Mouse (Mus musculus) kidney, adult 2 months (tissue): ENCODE results near the gene Zfp385b. TPM values are rescaled to one million over a fixed set of nuclear protein-coding genes. Genes with fewer than 3 reads are reported as not detected.
"Not testable (repeated sequence)": the region's sequence is repeated elsewhere in the genome, so short reads cannot be mapped to it uniquely, and the experiment has no call there.

Experiments
- DNase-seq: peaks from one replicate; pipeline ENCODE4 v3.0.0; 2021
- H3K27ac ChIP-seq: fragments of 200-500 bp; 2 replicates; pipeline ENCODE4 v1.5.1; 2012; ENCODE audit warnings: low read depth, low read length, control low read depth, inconsistent platforms; ENCODE audit not compliant: insufficient read depth
- H3K27me3 ChIP-seq: fragments of 200-500 bp; replicated peaks from 2 replicates; pipeline ENCODE4 v1.6.1; 2012; ENCODE audit warnings: mild to moderate bottlenecking, moderate library complexity, low read length, inconsistent platforms; ENCODE audit not compliant: control insufficient read depth, insufficient read depth
- H3K36me3 ChIP-seq: fragments of 200-500 bp; 2 replicates; pipeline ENCODE4 v1.6.1; 2012; ENCODE audit warnings: mild to moderate bottlenecking, moderate library complexity, low read length, inconsistent platforms; ENCODE audit not compliant: control insufficient read depth, insufficient read depth
- H3K4me1 ChIP-seq: fragments of 200-500 bp; 2 replicates; pipeline ENCODE4 v1.6.1; 2011; ENCODE audit warnings: low read length; ENCODE audit not compliant: control insufficient read depth, insufficient read depth
- H3K4me3 ChIP-seq: fragments of 200-500 bp; 2 replicates; pipeline ENCODE4 v1.5.1; 2011; ENCODE audit warnings: mild to moderate bottlenecking, low read depth, low read length, control low read depth; ENCODE audit not compliant: insufficient read depth
- CTCF ChIP-seq: fragments of 200-500 bp; conservative IDR thresholded peaks from 2 replicates; pipeline ENCODE4 v1.5.1; 2011; ENCODE audit warnings: low read depth, mild to moderate bottlenecking, control low read depth, low read length, moderate library complexity, mixed read lengths; ENCODE audit not compliant: insufficient read depth, insufficient read length
- POLR2A ChIP-seq: fragments of 200-500 bp; IDR thresholded peaks from one replicate; pipeline ENCODE4 v1.6.1; 2011; ENCODE audit warnings: low read depth, low read length, control low read depth
- WGBS: fragments of 180-500 bp; shearing (Covaris S2); methylation state at CpG from one replicate; pipeline ENCODE4 v1.1.7; 2018; 5-methylcytosine and 5-hydroxymethylcytosine counted together
- polyA plus RNA-seq: library from polyadenylated mRNA; depleted of rRNA; stranded (reverse); fragments of >200 nt; gene quantifications from 2 replicates; pipeline ENCODE4 v1.2.3, GENCODE M21; 2012

Gene Zfp385b
- polyA plus RNA-seq, 1 experiment: 12.9 TPM

DNA sequence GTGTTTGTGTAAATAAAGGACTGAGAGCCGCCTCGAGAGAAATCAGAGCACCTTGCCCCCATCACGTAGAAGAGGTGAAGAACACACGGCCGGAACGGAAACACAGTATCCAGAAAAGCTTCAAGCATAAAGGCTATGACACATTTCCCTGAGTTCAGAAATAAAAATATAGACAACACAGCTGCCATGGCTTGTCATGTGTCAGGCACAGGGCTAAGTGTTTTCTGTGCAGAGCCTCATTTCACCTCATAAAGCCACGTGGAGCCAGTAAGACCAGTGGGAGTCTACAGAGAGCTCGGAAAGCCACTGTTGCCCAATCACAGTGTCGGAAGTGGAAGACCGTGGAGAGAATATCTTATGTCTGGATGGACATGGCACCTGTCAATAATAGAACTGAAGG, 358.0 kb downstream of the Zfp385b start:
- WGBS: 88% methylated on average over 10 of the region's 10 CpGs
- TF ChIP-seq POLR2A: no peak
- TF ChIP-seq CTCF: no peak
- Histone ChIP-seq H3K27me3 (no peaks in the 10 kb centered on the region), H3K36me3 (no peaks in the 10 kb centered on the region), H3K27ac (no peak overlapping the region), H3K4me1 (no peaks in the 10 kb centered on the region), H3K4me3 (no peak overlapping the region)
- DNase-seq: no peak

DNA sequence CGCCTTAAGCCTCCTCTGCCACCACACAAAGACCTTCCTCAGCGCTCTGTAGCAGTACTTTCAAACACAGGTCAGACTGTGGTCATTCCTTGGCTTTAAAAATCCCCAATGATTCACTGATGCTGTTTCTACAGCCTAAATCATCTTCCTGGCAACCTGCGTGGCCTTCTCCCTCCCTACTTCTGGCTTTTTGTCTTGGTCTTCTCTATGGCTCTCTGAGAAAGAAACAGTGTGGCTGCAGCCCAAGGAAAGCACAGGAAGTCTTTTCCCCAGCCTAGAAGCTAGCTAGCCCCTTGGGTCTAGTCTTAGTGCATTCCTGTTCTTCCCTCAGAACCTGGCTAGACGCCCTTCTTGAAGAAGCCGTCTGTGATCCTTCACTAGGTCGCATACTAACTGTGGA, 359.4 kb downstream of the Zfp385b start:
- Histone ChIP-seq H3K36me3 (no peaks in the 10 kb centered on the region), H3K4me1 (no peaks in the 10 kb centered on the region), H3K27me3 (no peaks in the 10 kb centered on the region), H3K27ac (no peak overlapping the region), H3K4me3 (no peak overlapping the region)
- no peak for DNase-seq
- 72% methylated on average over 6 of the region's 6 CpGs for WGBS
- TF ChIP-seq CTCF (no peak), POLR2A (no peak)

- TF ChIP-seq POLR2A: no peak
- no peak for TF ChIP-seq CTCF
- H3K4me1 ChIP-seq: no peaks in the 10 kb centered on the region
- H3K36me3 ChIP-seq: no peaks in the 10 kb centered on the region
- no peak overlapping the region for H3K4me3 ChIP-seq
- DNase-seq: no peak
- no peaks in the 10 kb centered on the region for H3K27me3 ChIP-seq
- no peak overlapping the region for H3K27ac ChIP-seq
- 92% methylated on average over 6 of the region's 6 CpGs for WGBS
These were observed 361.0 kb downstream of the Zfp385b start for GRCm38 (mm10) chr2:77458431-77458830.

GRCm38 (mm10) chr2:77457120-77457519, 362.3 kb downstream of the Zfp385b start:
- TF ChIP-seq POLR2A: no peak
- Histone ChIP-seq H3K27me3 (no peaks in the 10 kb centered on the region), H3K4me3 (no peak overlapping the region), H3K4me1 (no peaks in the 10 kb centered on the region), H3K27ac (no peak overlapping the region), H3K36me3 (no peaks in the 10 kb centered on the region)
- 30% methylated on average over 1 of the region's 1 CpGs for WGBS
- no peak for DNase-seq

DNA sequence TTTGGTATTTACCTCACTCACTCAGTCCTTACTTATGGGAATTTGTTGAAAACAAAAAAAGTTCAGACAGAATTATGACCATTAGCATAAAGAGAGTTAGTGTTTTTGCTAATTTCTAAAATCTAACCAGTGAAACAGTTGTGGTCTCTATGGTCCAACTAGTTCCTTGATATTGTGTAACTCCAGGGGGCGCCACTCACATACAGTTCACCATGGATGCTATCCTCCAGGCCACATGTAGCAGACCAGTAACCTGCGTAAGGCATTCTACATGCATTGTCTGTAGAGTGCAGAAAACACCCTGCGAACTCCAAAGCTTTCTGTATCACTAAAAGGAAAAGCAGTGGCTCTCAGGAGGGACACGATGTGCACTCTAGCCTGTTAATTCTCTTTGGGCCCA, 362.8 kb downstream of the Zfp385b start:
- H3K36me3 ChIP-seq: no peaks in the 10 kb centered on the region
- 35% methylated on average over 4 of the region's 4 CpGs for WGBS
- H3K4me1 ChIP-seq: no peaks in the 10 kb centered on the region
- TF ChIP-seq POLR2A (no peak), CTCF (peak; percentile 64)
- H3K27me3 ChIP-seq: no peaks in the 10 kb centered on the region
- no peak overlapping the region for H3K4me3 ChIP-seq
- no peak overlapping the region for H3K27ac ChIP-seq
- DNase-seq: peak; percentile 77

GRCm38 (mm10) chr2:77454341-77454937, 365.0 kb downstream of the Zfp385b start:
- TF ChIP-seq CTCF: no peak
- no peak for TF ChIP-seq POLR2A
- WGBS: 68% methylated on average over 7 of the region's 7 CpGs
- Histone ChIP-seq H3K4me1 (no peaks in the 10 kb centered on the region), H3K4me3 (no peak overlapping the region), H3K36me3 (no peaks in the 10 kb centered on the region), H3K27ac (no peak overlapping the region), H3K27me3 (no peaks in the 10 kb centered on the region)
- no peak for DNase-seq

GRCm38 (mm10) chr2:77453786-77454185, 365.7 kb downstream of the Zfp385b start:
- no peaks in the 10 kb centered on the region for H3K36me3 ChIP-seq
- no peaks in the 10 kb centered on the region for H3K4me1 ChIP-seq
- WGBS: 37% methylated on average over 3 of the region's 3 CpGs
- DNase-seq: no peak
- no peak for TF ChIP-seq CTCF
- no peak for TF ChIP-seq POLR2A
- no peak overlapping the region for H3K4me3 ChIP-seq
- H3K27me3 ChIP-seq: no peaks in the 10 kb centered on the region
- H3K27ac ChIP-seq: no peak overlapping the region

DNA sequence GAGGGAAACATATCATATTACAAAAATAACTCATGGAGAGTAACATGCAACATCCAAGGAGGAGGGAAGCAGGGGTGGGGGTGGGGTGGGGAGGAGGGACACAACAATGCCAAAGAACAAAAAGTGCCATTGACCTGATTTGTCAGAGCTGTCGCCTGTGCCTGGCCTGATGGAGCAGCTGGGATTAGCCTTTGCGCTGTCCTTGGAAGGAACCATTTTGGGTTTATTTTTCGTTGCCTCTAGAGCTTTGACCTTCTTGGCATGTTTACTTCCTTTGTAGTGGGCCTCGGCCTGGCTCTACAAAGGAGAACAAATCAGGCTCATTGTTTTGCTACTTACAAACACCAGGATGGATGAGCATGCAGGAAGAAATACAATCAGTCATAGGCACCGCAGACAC, 369.4 kb downstream of the Zfp385b start:
- H3K27ac ChIP-seq, H3K27me3 ChIP-seq, DNase-seq, H3K36me3 ChIP-seq, H3K4me1 ChIP-seq, H3K4me3 ChIP-seq: not testable (repeated sequence)
- WGBS: 61% methylated on average over 5 of the region's 5 CpGs
